Mouse (Mus musculus) NIH3T3 (cell line): ENCODE measurements at regions not wholly inside any gene's neighbourhood (a gene's known extent, or its start where the extent isn't known, plus 50 kb on each side); places are given as distances from the start of the nearest gene placed in this dataset.
A peak's percentile ranks its signal among the peaks of the same experiment; 100 is the strongest.

Source experiments
- DNase-seq: peaks from one replicate; pipeline ENCODE4 v3.0.0-alpha.2; 2012; ENCODE audit warnings: low read depth

DNA sequence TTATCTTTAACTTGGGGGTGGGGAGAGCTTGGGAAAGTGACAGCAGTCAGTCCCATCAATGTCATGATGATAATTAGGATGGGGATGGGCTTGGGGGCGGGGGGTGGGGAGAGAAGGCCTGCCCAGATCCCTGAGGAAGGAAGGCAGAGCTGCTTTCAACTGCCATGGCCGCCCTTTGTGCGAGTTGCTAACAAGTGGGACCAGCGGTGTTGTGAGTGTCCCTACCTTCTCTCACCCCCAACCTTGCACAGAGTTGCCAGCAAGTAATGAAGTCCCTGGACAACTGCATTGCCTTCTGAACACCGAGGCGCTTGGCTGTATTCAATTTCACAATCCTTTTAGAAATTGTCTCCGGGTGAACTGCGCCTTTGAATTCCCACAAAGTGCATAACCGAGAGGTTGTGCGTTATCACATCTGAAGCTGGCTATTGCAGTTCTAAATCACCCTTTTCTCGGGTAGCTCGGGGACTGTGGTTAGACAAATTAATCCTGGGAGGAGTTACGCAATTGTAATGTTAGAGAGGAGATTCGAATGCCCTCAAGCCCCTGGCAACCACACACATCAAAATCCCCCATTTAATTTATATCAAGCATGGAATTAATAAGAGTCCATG is 257.9 kb upstream of the Daam1 start:
- DNase-seq, result no peak

DNA sequence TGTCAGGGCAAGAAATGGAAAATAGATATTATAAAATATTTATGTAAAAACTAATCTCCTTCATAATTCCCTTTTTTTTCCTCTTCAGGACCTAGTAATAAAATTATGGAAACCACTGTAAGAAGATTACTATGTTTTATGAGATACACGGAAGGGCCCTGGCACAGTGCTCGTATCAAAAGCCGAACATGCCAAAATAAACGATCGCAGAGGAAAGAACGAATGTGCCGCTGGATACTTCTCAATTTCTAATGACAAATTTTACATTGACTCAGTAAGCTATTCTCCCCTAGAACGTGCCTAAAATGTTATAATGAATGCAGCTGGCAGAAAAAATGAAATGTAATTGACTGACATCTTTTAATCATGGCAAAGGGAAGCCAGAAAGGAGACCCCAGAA is 257.4 kb upstream of the Daam1 start:
- DNase-seq, result no peak

DNA sequence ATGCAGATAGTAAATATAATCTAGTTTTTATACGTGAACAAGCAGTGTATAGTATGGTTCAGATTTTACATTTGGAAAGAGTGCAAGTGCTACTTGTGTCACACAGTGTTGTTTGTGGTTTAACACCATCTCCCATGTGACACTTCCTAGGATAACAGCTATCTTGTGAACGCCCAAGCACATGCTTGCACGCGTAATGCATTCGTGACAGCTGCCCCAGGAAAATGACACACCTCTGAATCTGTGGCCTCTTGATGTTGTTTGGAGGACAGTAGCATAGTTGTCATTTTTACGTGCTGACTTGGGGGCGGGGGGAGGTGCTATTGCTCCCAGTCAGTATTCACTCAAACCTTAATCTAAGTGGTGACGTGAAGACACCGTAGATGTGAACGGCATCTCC is 256.2 kb upstream of the Daam1 start:
- DNase-seq, result no peak

DNA sequence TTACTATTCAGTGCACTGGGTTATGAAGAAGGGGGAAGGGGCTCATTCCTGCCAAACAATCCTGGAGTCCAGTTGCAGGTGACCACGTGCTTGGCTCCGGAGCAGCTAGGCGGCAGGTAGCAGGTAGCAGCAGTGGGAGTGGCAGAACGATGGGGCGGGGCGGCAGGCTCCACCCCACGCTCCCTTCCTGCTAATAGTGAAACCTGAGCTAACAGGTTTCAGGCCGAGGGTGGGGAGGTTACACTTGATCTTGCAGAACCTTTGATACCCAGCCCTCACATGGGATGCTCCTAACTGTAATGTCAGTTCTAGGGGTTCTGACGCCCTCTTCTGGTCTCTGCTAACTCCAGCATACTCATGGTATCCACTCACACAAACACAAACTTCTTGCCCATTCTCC is 253.5 kb upstream of the Daam1 start:
- no peak for DNase-seq

DNA sequence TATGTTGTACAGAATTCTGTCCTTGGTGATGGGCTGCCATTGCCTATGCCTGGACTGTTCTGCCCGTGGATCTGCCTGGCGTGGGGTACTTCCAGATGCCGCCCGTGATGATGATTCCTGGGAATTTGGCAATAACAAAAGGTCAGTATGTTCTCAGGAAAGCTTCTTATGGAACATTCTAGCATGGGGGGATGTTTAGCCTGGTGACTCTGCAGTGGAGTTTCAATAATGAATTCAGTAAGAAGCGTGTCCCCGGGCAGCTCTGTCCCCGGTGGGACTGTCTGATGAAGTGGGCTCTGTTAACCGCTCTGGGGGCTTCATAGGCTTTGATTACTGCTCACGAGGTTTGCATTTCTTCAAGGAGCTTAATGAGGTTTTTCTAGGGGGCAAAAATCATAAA is 252.9 kb upstream of the Daam1 start:
- no peak for DNase-seq

DNA sequence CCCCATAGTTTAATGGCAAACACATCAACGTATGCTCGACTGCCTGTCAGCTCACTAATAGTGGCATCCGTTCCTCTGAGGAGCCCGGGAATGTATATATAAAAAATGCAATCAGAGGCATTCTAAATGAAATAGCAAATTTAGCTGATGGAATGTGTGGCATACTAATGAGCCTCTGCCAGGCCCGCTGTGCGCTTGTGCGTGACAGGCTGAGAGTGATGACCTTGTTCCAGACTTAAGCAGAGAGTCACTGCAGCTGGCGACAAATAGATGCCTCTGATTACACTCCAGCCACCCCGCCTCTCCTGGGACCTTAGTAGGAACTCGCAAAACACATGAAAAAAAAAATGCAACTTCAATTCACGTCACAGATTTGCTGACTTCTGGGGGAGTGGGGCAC is 252.0 kb upstream of the Daam1 start:
- DNase-seq, result no peak

DNA sequence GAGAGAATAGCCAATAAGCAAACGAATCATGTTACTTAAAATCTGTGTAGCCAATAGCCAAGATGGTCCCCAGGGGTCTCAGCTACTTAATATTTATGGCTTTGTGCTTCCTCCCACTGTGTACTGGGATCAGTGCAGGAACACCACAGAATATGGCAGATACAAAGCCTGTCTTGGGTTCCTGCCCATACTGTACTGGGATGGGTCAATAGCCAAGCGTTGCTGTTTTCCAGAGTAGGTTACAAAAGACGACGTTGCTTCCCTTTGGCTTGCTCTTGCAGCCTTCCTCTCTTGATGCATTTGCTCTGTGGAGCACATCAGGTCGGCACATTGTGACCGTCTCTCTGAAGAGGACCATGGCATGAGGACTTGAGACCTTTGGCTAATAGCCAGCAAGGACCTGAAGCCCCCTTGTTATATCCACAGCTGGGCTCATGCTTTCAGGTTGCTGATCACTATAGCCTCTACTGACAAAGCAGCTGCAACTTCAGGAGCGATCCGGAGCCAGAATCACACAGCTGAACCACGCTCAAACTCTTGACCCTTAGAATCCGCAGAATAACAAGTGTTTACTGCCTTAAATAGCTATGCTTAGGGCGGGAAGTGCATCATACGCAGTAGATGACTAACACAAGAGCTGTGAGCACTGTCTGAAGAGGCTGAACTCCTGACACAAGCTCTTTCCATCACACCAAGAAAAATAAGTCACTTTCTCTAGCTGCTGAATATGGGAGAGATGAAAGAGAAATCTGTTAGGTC is 250.2 kb upstream of the Daam1 start:
- peak; percentile 23 for DNase-seq

DNA sequence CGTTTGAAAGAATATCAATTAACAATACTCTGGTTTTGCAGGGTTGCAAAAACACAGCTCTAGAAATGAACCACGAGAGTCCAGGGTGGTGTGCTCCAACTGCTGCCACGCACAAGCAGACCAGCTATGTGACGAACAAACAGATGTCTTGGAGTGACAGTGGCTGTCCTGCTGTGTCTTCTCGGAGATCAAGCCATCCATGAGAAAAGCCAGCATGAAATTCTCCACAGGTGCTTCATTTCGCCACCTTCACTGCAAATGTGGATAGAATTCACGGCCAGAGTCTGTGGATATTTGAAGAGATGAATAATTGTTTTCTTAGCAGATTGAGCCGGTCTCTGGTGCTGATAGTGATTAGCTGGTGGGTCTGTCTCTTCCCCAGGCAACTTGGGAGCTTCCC is 246.3 kb upstream of the Daam1 start:
- no peak for DNase-seq

DNA sequence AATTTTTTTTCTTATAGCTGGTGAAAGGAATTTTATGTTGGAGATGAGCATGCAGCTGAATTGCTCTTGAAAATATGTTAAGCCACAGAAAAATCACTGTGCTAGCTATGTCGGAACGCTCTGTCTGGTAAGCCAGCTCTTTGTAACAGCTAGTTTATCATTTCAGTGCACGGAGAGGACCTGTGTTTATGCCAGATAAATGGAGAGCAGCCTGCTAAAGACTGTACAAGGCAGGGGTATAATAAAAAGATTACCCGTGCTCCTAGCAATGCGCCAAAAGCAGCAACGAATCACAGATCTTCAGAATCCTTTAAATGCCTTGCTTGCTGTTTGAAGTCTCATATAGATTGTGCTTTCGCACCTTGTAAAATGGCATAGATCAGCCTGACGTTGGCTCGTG is 232.2 kb upstream of the Daam1 start:
- no peak for DNase-seq

DNA sequence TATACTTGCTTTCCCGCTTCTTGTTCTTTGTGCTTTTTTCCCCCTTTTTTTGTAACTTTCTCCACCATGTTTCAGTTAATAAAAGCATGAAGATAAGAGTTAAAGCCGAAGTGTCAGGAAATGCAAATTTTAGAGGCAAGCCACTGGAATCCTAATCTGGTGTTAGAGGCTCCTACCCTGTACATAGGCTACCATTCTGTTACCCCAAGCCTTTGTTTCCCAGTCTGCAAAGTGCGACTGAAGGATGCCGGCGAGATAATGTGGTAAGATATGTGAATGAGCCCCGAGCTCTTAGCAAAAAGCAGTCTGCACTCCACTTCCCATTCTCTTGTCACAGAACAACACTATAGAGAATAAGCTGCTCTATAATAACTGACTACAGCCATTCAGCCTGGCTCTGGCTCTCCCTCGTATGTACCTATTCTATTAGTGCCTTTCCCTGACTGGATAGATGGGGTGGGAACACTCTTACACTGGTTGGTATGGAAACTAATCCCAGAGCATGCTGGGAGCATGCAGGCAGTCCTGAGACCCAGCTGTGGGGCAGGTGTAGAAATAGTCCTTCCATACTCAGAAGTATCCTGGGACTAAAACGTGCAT is 229.7 kb upstream of the Daam1 start:
- DNase-seq, result no peak

DNA sequence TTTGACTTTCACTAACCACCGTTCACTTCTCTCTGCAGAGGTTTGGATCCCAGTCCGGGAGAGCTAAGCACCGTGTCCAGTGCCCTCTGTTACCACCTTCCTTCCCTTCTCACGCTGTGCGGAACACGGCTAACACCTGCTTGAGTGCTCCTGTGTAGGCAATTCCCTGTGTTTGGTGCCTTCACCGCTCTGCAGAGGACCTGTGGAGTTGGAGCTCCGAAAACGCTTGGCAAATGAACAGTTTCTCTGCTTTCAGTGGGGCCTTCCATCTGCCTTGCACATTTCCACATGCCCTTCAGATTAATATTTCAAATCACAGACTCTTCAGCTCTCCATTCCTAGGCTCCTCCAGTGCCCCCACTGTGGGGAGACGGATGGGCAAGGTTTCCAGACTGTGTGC is 227.7 kb upstream of the Daam1 start:
- no peak for DNase-seq

DNA sequence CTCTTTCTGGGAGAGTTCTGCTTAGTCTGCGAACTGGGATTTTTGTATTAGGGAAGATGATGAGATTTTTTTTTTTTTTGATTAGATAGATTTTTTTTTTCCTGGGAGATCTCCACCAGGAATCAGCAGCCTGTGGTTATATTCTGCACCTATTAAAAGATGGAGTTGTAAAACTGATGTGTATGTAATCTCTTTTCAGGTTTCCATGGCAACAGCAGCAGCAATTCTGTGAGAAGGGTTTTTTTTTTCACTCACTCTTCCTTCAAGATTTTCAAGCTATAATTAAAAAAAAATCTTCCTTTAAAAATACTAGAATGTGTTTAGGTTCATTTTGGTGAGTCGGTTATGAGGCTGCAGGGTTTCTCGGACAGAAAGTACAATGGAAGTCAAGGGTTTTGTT is 224.5 kb upstream of the Daam1 start:
- DNase-seq, result no peak

DNA sequence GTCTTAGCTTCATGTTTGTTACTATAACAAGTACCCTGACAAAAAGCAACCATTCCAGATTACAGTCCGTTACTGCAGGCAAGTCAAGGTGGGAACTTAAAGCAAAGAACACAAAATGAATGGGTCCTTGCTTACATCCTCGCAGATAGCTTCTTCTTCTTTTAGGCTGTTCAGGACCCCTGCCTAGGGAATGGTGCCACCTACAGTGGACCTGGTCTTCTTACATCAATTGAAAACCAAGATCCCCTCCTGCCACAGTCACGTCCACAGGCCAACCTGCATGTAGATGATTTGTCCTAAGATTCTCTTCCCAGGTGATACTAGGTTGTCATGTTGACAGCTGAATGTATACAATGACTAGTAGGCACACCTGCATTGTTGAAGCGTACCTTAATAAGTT is 222.9 kb upstream of the Daam1 start:
- no peak for DNase-seq

DNA sequence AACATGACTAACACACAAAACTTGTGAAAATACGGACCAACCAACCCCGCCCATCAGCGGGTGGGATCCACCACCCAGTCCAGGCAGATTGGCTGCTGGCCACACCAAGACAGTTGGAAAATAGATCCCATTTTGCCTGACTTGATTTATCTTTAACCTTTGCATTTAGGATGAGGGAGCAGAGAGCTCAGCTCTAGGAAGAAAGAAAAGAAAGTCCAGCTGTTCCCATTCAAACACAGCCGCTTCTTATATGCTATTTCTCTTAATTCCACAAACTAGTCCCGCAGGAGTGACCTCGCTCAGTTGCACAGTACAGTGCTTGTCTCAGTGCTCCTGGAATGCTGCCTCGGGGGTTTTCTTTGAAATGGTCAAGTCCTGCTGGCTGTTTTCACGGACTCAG is 217.6 kb upstream of the Daam1 start:
- peak; percentile 19 for DNase-seq

DNA sequence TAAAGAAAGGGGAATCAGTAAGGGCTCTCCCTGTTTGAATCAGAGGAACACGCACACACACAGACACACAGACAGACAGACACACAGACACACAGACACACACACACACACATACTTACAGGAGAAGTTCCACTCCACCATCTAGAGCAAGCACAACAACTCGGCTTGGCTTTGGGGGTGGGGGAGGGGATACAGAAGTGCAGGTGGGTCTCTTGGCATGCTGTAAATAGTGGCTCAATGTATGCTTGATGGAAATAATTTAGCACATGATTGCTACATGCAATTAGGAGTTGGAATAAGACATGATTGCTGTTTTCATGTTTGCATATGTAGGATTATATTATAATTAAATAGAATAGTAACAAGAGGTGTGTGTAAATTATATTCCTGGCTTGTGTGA is 215.9 kb upstream of the Daam1 start:
- no peak for DNase-seq

DNA sequence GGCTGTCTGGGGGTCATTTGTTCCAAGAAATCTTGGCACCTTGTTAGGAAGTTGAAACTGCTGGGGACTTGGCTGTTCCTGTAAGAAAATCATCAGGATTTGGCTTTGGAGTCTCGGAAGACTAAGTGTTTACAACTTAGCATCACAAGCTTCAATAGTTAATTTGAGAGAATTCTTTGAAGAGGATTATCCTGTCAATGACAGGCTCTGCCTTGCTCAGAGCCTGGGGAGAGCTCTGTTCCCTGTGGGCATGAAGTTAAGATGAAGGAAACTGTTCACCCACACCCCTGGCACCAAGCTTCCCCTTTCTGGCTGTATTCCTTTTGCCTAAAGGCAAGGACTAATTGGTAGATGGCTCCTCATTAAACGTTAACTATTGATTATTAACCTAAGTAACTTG is 215.5 kb upstream of the Daam1 start:
- no peak for DNase-seq

DNA sequence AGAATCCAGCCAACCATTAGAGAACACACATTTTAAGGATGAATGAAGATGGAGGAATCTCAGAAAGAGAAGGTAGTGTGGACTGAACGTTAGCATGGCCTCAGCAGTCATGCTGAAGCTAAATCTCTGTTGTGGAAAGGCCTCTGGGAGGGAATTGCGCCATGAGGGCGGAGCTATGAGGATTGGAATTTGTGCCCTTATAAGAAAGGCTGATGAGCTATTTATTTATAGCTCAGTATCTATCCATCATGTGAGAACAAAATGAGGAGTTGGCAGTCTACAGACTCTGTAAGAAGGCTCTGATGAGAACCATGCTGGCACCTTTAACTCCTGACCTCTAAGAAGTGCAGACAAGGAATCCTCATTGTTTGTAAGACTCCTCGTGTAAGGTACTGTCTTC is 214.8 kb upstream of the Daam1 start:
- peak; percentile 75 for DNase-seq

DNA sequence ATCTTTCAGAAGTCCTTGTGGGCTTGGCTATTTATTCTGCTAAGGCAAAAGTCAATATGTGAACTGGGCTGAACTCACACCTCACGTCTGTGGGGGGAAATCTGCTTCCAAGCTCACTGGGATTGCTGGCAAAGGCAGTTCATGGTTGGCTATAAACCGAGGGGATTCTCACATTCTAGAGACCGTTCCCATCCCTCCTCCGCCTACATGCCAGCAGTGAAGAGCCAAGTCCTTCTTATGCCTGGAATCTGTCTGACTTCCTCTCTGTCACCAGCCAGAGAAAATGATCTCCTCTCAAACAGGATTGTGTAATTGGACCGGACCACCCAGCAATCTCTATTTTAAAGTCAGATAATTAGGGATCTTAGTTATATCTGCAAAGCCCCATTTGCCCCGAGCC is 212.4 kb upstream of the Daam1 start:
- no peak for DNase-seq

DNA sequence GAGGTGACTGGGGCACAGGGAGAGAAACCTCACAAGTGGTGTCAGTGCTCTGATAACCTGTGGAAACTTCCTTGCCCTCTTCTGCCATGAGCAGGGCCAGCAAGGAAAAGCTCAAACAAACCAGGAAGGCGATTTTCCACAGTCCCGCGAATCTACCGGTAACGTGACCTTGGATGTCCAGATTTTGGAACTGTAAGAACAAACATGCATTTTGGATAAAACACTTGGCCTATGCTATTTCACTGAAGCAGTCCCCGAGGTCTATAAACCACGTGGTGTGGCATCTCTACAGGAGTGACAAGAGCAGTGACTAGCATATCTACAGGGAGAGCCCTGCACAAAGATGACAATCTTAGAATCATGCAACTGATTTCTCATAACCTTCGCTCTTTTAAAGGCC is 211.9 kb upstream of the Daam1 start:
- no peak for DNase-seq

DNA sequence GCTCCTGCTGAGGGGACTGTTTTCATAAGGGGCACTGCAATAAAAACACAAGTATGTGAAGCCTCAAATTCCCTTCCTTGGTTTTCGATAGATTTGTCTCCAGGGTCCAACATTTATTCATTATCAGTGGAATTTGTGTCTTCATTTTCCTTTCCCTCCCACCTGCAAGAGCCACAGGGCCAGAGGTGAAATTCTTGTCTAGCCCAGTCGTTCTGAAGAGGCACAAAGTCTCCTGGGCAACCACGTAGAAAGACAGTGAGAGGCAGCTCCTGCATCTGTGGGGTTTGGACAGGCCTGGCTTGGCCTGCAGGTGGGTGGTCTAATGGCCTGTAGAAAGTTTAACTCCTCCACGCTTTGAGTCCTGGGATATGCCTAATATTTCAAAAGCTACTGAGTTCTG is 211.3 kb upstream of the Daam1 start:
- no peak for DNase-seq

DNA sequence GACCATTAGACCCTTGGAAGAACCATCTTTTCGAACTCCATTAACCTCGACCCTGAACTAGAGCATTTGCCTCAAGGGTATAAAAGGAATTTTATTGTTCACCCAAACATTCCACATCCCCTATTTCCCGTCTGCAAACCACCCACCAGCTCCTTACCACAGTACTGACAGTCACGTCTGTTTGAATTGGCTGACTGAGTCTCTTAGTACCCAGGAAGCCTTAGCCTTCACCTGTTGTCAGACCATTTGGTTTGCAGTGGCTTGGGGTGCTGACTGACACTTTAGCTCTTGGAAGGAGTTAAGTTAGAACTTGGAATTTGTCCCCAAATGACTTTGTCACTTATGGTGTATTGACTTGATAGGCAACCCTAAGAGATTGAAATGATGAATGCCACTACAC is 209.3 kb upstream of the Daam1 start:
- no peak for DNase-seq

DNA sequence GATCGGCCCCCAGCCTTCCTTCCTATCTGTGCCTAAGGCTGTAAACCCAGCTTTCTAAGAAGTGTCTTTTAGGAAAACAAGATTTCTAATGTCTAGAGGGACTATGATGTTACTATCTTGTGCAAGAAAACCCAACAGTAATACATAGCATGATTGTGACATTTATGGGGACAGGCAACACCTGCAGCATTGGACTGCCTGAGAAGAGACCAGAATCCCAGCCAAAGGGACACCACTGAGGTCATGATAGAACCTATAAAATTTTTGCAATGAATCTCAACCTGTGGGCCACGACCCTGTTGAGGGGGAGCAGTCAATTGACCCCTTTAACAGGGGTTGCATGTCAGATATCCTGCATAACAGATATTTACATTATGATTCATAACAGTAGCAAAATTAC is 208.1 kb upstream of the Daam1 start:
- DNase-seq, result no peak

DNA sequence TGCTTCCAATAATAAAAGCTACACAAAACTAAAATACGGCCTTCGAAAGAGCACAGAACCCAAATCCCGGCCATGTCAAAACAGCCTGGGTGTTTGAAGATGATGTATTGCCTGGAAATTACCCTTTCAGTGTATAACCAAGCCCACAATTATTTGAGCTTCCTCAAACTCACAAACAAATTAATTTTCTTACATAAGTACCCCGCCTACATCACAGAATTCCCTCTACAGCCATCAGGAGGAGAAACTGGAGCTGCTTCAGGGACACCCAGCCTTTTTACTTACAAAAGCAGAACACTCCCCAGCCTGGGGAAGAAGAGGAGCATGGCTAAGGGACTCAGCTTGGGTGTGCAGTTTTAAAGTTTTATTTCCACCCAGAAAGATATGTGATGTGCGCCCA is 207.6 kb upstream of the Daam1 start:
- DNase-seq, result no peak

DNA sequence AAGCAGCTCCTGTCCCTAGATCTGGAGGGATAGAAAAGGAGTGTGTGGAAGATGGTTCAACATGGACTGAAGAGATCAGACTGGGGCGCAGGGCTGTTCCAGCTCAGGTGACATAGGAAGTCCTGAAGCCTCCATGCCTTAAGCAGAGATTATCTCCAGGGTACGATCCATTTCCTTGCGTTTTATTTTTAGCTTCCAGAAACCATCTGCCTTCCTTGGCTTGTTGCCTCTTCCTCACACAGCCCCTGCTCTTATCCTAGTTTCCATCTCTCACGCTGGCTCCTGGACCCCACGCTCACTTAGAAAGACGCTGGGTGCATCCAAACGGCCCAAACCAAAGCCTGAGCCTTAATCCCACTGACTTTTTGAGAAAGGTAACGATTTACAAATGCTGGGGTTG is 206.8 kb upstream of the Daam1 start:
- DNase-seq, result no peak
